Mouse (Mus musculus) hindbrain, embryonic 12.5 days (tissue): ENCODE measurements around the gene Chsy1. TPM values are rescaled to one million over a fixed set of nuclear protein-coding genes. Genes with fewer than 3 reads are reported as not detected.

Experiments
- ATAC-seq: fragments of 200-750 bp; cut with Nextera tagmentation; 2 replicates; pipeline ENCODE4 v1.8.0; 2017; ENCODE audit warnings: moderate TSS enrichment; ENCODE audit not compliant: low FRiP score
- H3K27ac ChIP-seq: fragments of 300-500 bp; sonication (generic); 2 replicates; pipeline ENCODE4 v1.5.1; 2016; ENCODE audit warnings: mild to moderate bottlenecking
- H3K27me3 ChIP-seq: fragments of 300-500 bp; sonication (generic); 2 replicates; pipeline ENCODE4 v1.6.1; 2016; ENCODE audit warnings: mild to moderate bottlenecking
- H3K36me3 ChIP-seq: fragments of 300-500 bp; sonication (generic); 2 replicates; pipeline ENCODE4 v1.6.1; 2016; ENCODE audit warnings: mild to moderate bottlenecking
- H3K4me1 ChIP-seq: fragments of 300-500 bp; sonication (generic); 2 replicates; pipeline ENCODE4 v1.6.1; 2016
- H3K4me2 ChIP-seq: fragments of 300-500 bp; sonication (generic); replicated peaks from 2 replicates; pipeline ENCODE4 v1.6.1; 2016; ENCODE audit warnings: mild to moderate bottlenecking
- H3K4me3 ChIP-seq: fragments of 300-500 bp; sonication (generic); 2 replicates; pipeline ENCODE4 v1.5.1; 2016; ENCODE audit warnings: mild to moderate bottlenecking
- H3K9ac ChIP-seq: fragments of 300-500 bp; sonication (generic); 2 replicates; pipeline ENCODE4 v1.6.1; 2016; ENCODE audit warnings: mild to moderate bottlenecking, moderate library complexity
- H3K9me3 ChIP-seq: fragments of 300-500 bp; sonication (generic); replicated peaks from 2 replicates; pipeline ENCODE4 v1.6.1; 2016; ENCODE audit warnings: mild to moderate bottlenecking
- WGBS: fragments of 180-500 bp; shearing (Covaris S2); methylation state at CpG from one replicate; pipeline ENCODE4 v1.1.7; 2016; 5-methylcytosine and 5-hydroxymethylcytosine counted together
- polyA plus RNA-seq: library from polyadenylated mRNA; unstranded; fragments of >200 nt; fragmentation: Nextera tagmentation; extraction: Ambion mirVana; gene quantifications from 2 replicates; pipeline ENCODE4 v1.2.1, GENCODE M21; 2016

Chsy1 gene
- polyA plus RNA-seq, 1 experiment from 2014 or later = 16.1 TPM

GRCm38 (mm10) chr7:66111211-66111610, 1.9 kb downstream of the Chsy1 start:
- peak overlapping the region; percentile 94 for H3K4me3 ChIP-seq
- peaks cover 10% of the 10 kb centered on the region for H3K27me3 ChIP-seq
- peaks cover 40% of the 10 kb centered on the region for H3K4me1 ChIP-seq
- H3K27ac ChIP-seq = no peak overlapping the region
- ATAC-seq = no peak
- no peaks in the 10 kb centered on the region for H3K9me3 ChIP-seq
- H3K36me3 ChIP-seq = 0 out of 2 replicates have a peak, but pooled peaks cover 6% of the 10 kb centered on the region
- WGBS = 57% methylated on average over 10 of the region's 10 CpGs
- H3K9ac ChIP-seq = peak overlapping the region; percentile 97
- H3K4me2 ChIP-seq = peak overlapping the region; percentile 67

- H3K4me1 ChIP-seq = peaks cover 49% of the 10 kb centered on the region
These were observed 4.2 kb downstream of the Chsy1 start for GRCm38 (mm10) chr7:66113561-66113960.

GRCm38 (mm10) chr7:66115821-66116343, 6.6 kb downstream of the Chsy1 start:
- no peak overlapping the region for H3K4me3 ChIP-seq
- no peak for ATAC-seq
- H3K36me3 ChIP-seq = 0 out of 2 replicates have a peak, but pooled peaks cover 6% of the 10 kb centered on the region
- H3K27ac ChIP-seq = no peak overlapping the region
- H3K4me2 ChIP-seq = no peak overlapping the region
- H3K9me3 ChIP-seq = no peaks in the 10 kb centered on the region
- H3K9ac ChIP-seq = no peak overlapping the region
- peaks cover 61% of the 10 kb centered on the region for H3K4me1 ChIP-seq
- no peaks in the 10 kb centered on the region for H3K27me3 ChIP-seq
- 82% methylated on average over 11 of the region's 11 CpGs for WGBS

More at GRCm38 (mm10) chr7:66113561-66113960, 4.2 kb downstream of the Chsy1 start:
- Histone ChIP-seq H3K4me3 (no peak overlapping the region), H3K9ac (no peak overlapping the region), H3K36me3 (0 out of 2 replicates have a peak, but pooled peaks cover 6% of the 10 kb centered on the region), H3K9me3 (no peaks in the 10 kb centered on the region), H3K27me3 (no peaks in the 10 kb centered on the region), H3K4me2 (no peak overlapping the region), H3K27ac (no peak overlapping the region)
- no peak for ATAC-seq
- WGBS = 91% methylated on average over 3 of the region's 3 CpGs

- 87% methylated on average over 8 of the region's 8 CpGs for WGBS
- Histone ChIP-seq H3K36me3 (0 out of 2 replicates have a peak, but pooled peaks cover 6% of the 10 kb centered on the region), H3K9ac (no peak overlapping the region), H3K4me3 (no peak overlapping the region), H3K4me1 (peaks cover 57% of the 10 kb centered on the region), H3K4me2 (no peak overlapping the region), H3K27me3 (no peaks in the 10 kb centered on the region), H3K9me3 (no peaks in the 10 kb centered on the region), H3K27ac (no peak overlapping the region)
- ATAC-seq = no peak
These were observed 7.7 kb downstream of the Chsy1 start for GRCm38 (mm10) chr7:66116906-66117482.

GRCm38 (mm10) chr7:66118046-66118445, 8.7 kb downstream of the Chsy1 start:
- Histone ChIP-seq H3K4me1 (peaks cover 52% of the 10 kb centered on the region), H3K36me3 (0 out of 2 replicates have a peak, but pooled peaks cover 6% of the 10 kb centered on the region), H3K9ac (no peak overlapping the region), H3K27me3 (no peaks in the 10 kb centered on the region), H3K4me2 (no peak overlapping the region), H3K4me3 (no peak overlapping the region), H3K27ac (no peak overlapping the region), H3K9me3 (no peaks in the 10 kb centered on the region)
- ATAC-seq = no peak
- 87% methylated on average over 3 of the region's 3 CpGs for WGBS

GRCm38 (mm10) chr7:66118796-66119195, 9.5 kb downstream of the Chsy1 start:
- no peak overlapping the region for H3K9ac ChIP-seq
- peaks cover 47% of the 10 kb centered on the region for H3K4me1 ChIP-seq
- 83% methylated on average over 7 of the region's 7 CpGs for WGBS
- H3K4me2 ChIP-seq = no peak overlapping the region
- H3K9me3 ChIP-seq = no peaks in the 10 kb centered on the region
- ATAC-seq = no peak
- H3K27ac ChIP-seq = no peak overlapping the region
- H3K4me3 ChIP-seq = no peak overlapping the region
- 0 out of 2 replicates have a peak, but pooled peaks cover 6% of the 10 kb centered on the region for H3K36me3 ChIP-seq
- H3K27me3 ChIP-seq = no peaks in the 10 kb centered on the region

- H3K4me1 ChIP-seq = peaks cover 43% of the 10 kb centered on the region
- no peak overlapping the region for H3K4me3 ChIP-seq
- no peaks in the 10 kb centered on the region for H3K27me3 ChIP-seq
- WGBS = 70% methylated on average over 1 of the region's 1 CpGs
- peaks cover under 1% of the 10 kb centered on the region; the same call in 1 of the 2 replicates for H3K36me3 ChIP-seq
- no peak overlapping the region for H3K9ac ChIP-seq
- no peak overlapping the region for H3K4me2 ChIP-seq
- no peaks in the 10 kb centered on the region for H3K9me3 ChIP-seq
- H3K27ac ChIP-seq = no peak overlapping the region
- no peak for ATAC-seq
These were observed 10.8 kb downstream of the Chsy1 start for GRCm38 (mm10) chr7:66120139-66120538.

GRCm38 (mm10) chr7:66120702-66121396, 11.5 kb downstream of the Chsy1 start:
- ATAC-seq = no peak
- H3K9me3 ChIP-seq = no peaks in the 10 kb centered on the region
- H3K4me2 ChIP-seq = no peak overlapping the region
- no peaks in the 10 kb centered on the region for H3K27me3 ChIP-seq
- 65% methylated on average over 7 of the region's 7 CpGs for WGBS
- H3K4me3 ChIP-seq = no peak overlapping the region
- peaks cover 36% of the 10 kb centered on the region for H3K4me1 ChIP-seq
- H3K36me3 ChIP-seq = peaks cover 8% of the 10 kb centered on the region; the same call in 1 of the 2 replicates
- no peak overlapping the region for H3K27ac ChIP-seq
- no peak overlapping the region for H3K9ac ChIP-seq

GRCm38 (mm10) chr7:66124551-66124968, 15.2 kb downstream of the Chsy1 start:
- ATAC-seq = no peak
- peaks cover 35% of the 10 kb centered on the region for H3K4me1 ChIP-seq
- no peak overlapping the region for H3K9ac ChIP-seq
- H3K4me3 ChIP-seq = no peak overlapping the region
- H3K27ac ChIP-seq = no peak overlapping the region
- no peaks in the 10 kb centered on the region for H3K9me3 ChIP-seq
- peaks cover 15% of the 10 kb centered on the region; the same call in 1 of the 2 replicates for H3K36me3 ChIP-seq
- WGBS = 79% methylated on average over 11 of the region's 11 CpGs
- H3K27me3 ChIP-seq = no peaks in the 10 kb centered on the region
- no peak overlapping the region for H3K4me2 ChIP-seq

- ATAC-seq = no peak
- Histone ChIP-seq H3K27me3 (no peaks in the 10 kb centered on the region), H3K4me3 (no peak overlapping the region), H3K9ac (no peak overlapping the region), H3K36me3 (peaks cover 18% of the 10 kb centered on the region; the same call in 1 of the 2 replicates), H3K4me1 (peaks cover 27% of the 10 kb centered on the region), H3K4me2 (no peak overlapping the region), H3K27ac (no peak overlapping the region), H3K9me3 (no peaks in the 10 kb centered on the region)
- 94% methylated on average over 14 of the region's 14 CpGs for WGBS
These were observed 16.1 kb downstream of the Chsy1 start for GRCm38 (mm10) chr7:66125368-66125767.

- 33% methylated on average over 4 of the region's 4 CpGs for WGBS
- peaks cover 25% of the 10 kb centered on the region for H3K36me3 ChIP-seq
- no peak overlapping the region for H3K27ac ChIP-seq
- H3K9me3 ChIP-seq = 0 out of 2 replicates have a peak, but pooled peaks cover 3% of the 10 kb centered on the region
- H3K27me3 ChIP-seq = no peaks in the 10 kb centered on the region
- no peak overlapping the region for H3K9ac ChIP-seq
- no peak overlapping the region for H3K4me2 ChIP-seq
- H3K4me1 ChIP-seq = peaks cover 17% of the 10 kb centered on the region; the same call in 1 of the 2 replicates
- no peak overlapping the region for H3K4me3 ChIP-seq
- ATAC-seq = peak; percentile 48; the same call in 1 of the 2 replicates
These were observed 18.8 kb downstream of the Chsy1 start for GRCm38 (mm10) chr7:66127951-66128645.

GRCm38 (mm10) chr7:66128857-66129256, 19.5 kb downstream of the Chsy1 start:
- no peak overlapping the region for H3K4me2 ChIP-seq
- no peak for ATAC-seq
- peaks cover 17% of the 10 kb centered on the region; the same call in 1 of the 2 replicates for H3K4me1 ChIP-seq
- WGBS = 47% methylated on average over 3 of the region's 3 CpGs
- 0 out of 2 replicates have a peak, but pooled peaks cover 3% of the 10 kb centered on the region for H3K9me3 ChIP-seq
- H3K27me3 ChIP-seq = no peaks in the 10 kb centered on the region
- no peak overlapping the region for H3K27ac ChIP-seq
- H3K9ac ChIP-seq = no peak overlapping the region
- no peak overlapping the region for H3K4me3 ChIP-seq
- H3K36me3 ChIP-seq = peaks cover 25% of the 10 kb centered on the region
